Comparison of ENCODE assay signal across 7 mouse cellular contexts in genomic region chr4:139091478-139092355, GRCm38 (mm10). TPM values are rescaled to one million over a fixed set of nuclear protein-coding genes. Genes with fewer than 3 reads are reported as not detected.
DNase-seq lines count a peak whose midpoint lies in the region; ATAC-seq and TF ChIP-seq lines count a peak whose summit lies in the region.

No protein-coding gene starts in this region.

- H3K9ac ChIP-seq in forebrain, embryonic 13.5 days = peak overlapping the region; percentile 71
- peak overlapping the region; percentile 63 for H3K9ac ChIP-seq in hindbrain, postnatal 0 days (replicated peaks; ENCODE audit: low read length)

- H3K4me3 ChIP-seq in E14TG2a.4 (replicated peaks; ENCODE audit: low read length) = peak overlapping the region; percentile 76
- peak overlapping the region; percentile 54 for H3K4me3 ChIP-seq in forebrain, embryonic 13.5 days
- peak overlapping the region; percentile 59 for H3K4me3 ChIP-seq in hindbrain, postnatal 0 days (ENCODE audit: low read length)
- H3K4me3 ChIP-seq in midbrain, embryonic 10.5 days = peak overlapping the region; percentile 63

- H3K27me3 ChIP-seq in E14TG2a.4 (ENCODE audit: insufficient read depth, low read length) = peaks cover 95% of the 10 kb centered on the region
- peaks cover 72% of the 10 kb centered on the region for H3K27me3 ChIP-seq in forebrain, embryonic 13.5 days
- H3K27me3 ChIP-seq in hindbrain, postnatal 0 days (ENCODE audit: insufficient read depth, low read length) = no peaks in the 10 kb centered on the region
- peaks cover 90% of the 10 kb centered on the region for H3K27me3 ChIP-seq in midbrain, embryonic 10.5 days (ENCODE audit: low read depth, poor library complexity, severe bottlenecking)

- H3K4me2 ChIP-seq in forebrain, embryonic 13.5 days = peak overlapping the region; percentile 90
- peak overlapping the region; percentile 93 for H3K4me2 ChIP-seq in hindbrain, postnatal 0 days (ENCODE audit: low read depth, low read length)

- H3K4me1 ChIP-seq in E14TG2a.4 (replicated peaks; ENCODE audit: low read depth, low read length) = peaks cover 39% of the 10 kb centered on the region
- H3K4me1 ChIP-seq in forebrain, embryonic 13.5 days = peaks cover 27% of the 10 kb centered on the region
- no peaks in the 10 kb centered on the region for H3K4me1 ChIP-seq in hindbrain, postnatal 0 days (ENCODE audit: insufficient read depth, low read length)
- peaks cover 32% of the 10 kb centered on the region for H3K4me1 ChIP-seq in midbrain, embryonic 10.5 days

- TF ChIP-seq CTCF in E14TG2a.4 (conservative IDR thresholded peaks at IDR 0.05; ENCODE audit: low read length) = no peak
- TF ChIP-seq CTCF in hindbrain, postnatal 0 days (IDR thresholded peaks at IDR 0.05; ENCODE audit: low read depth) = no peak

- peak overlapping the region; percentile 25; the same call in 1 of the 2 replicates for H3K27ac ChIP-seq in forebrain, embryonic 13.5 days
- peak overlapping the region; percentile 2; the same call in 1 of the 2 replicates for H3K27ac ChIP-seq in hindbrain, postnatal 0 days
- H3K27ac ChIP-seq in midbrain, embryonic 10.5 days (replicated peaks) = peak overlapping the region; percentile 67

- no peaks in the 10 kb centered on the region for H3K36me3 ChIP-seq in E14TG2a.4 (ENCODE audit: insufficient read depth, low read length)
- H3K36me3 ChIP-seq in forebrain, embryonic 13.5 days (ENCODE audit: poor library complexity, severe bottlenecking) = no peaks in the 10 kb centered on the region
- no peaks in the 10 kb centered on the region for H3K36me3 ChIP-seq in hindbrain, postnatal 0 days (ENCODE audit: insufficient read depth, low read length)
- H3K36me3 ChIP-seq in midbrain, embryonic 10.5 days = no peaks in the 10 kb centered on the region

- peaks cover 7% of the 10 kb centered on the region; the same call in 1 of the 2 replicates for H3K9me3 ChIP-seq in E14TG2a.4 (ENCODE audit: low read length)
- peaks cover 7% of the 10 kb centered on the region; the same call in 1 of the 2 replicates for H3K9me3 ChIP-seq in forebrain, embryonic 13.5 days (replicated peaks)
- H3K9me3 ChIP-seq in hindbrain, postnatal 0 days (ENCODE audit: low read length) = no peaks in the 10 kb centered on the region
- peaks cover 8% of the 10 kb centered on the region; the same call in 1 of the 2 replicates for H3K9me3 ChIP-seq in midbrain, embryonic 10.5 days (replicated peaks)

- WGBS in forebrain, embryonic 13.5 days = 3% methylated on average over 28 of the region's 28 CpGs
- WGBS in hindbrain, postnatal 0 days = 5% methylated on average over 28 of the region's 28 CpGs
- 3% methylated on average over 28 of the region's 28 CpGs for WGBS in midbrain, embryonic 10.5 days

- no peak for ATAC-seq in forebrain, embryonic 13.5 days
- ATAC-seq in hindbrain, postnatal 0 days = peak; percentile 75
- ATAC-seq in CD4-positive, CD25-positive, alpha-beta regulatory T cell, adult 4 months = no peak

- peak; percentile 76 for DNase-seq in 3134 (ENCODE audit: extremely low read depth, insufficient read length, low spot score)
- peak; percentile 69 for DNase-seq in hindbrain, postnatal 0 days (ENCODE audit: low spot score)
- peak; percentile 59 for DNase-seq in midbrain, embryonic 10.5 days (ENCODE audit: low spot score)
- DNase-seq in cerebellum, adult 11 months = no peak

RNA-seq across cellular contexts. Expression of gene Nbl1, which starts 1.1 kb away (rescaled TPM):
- polyA plus RNA-seq in forebrain, embryonic 13.5 days (2015; fragmentation: Nextera tagmentation; extraction: Ambion mirVana) = 12.5 and 17.1 TPM in 2 replicates
- total RNA-seq in hindbrain, postnatal 0 days (2014; rRNA removed) = 69.4 and 85.3 TPM in 2 replicates
- polyA plus RNA-seq in hindbrain, postnatal 0 days (2015; fragmentation: Nextera tagmentation; extraction: Ambion mirVana) = 60.6 and 64.4 TPM in 2 replicates
- polyA plus RNA-seq in midbrain, embryonic 10.5 days (2016; fragmentation: Nextera tagmentation; extraction: Ambion mirVana) = 8.7 and 14.8 TPM in 2 replicates
- polyA plus RNA-seq in CD4-positive, CD25-positive, alpha-beta regulatory T cell, adult 4 months (2017; shearing (Covaris generic)) = under 1 TPM; 0.46 to 0.78 TPM

RNA-seq across cellular contexts. Expression of gene Htr6, which starts 16.3 kb away (rescaled TPM):
- polyA plus RNA-seq in forebrain, embryonic 13.5 days (2015; fragmentation: Nextera tagmentation; extraction: Ambion mirVana) = 0.11 and 0.18 TPM in 2 replicates
- 2.0 and 4.3 TPM in 2 replicates for total RNA-seq in hindbrain, postnatal 0 days (2014; rRNA removed)
- 0.74 and 0.96 TPM in 2 replicates for polyA plus RNA-seq in hindbrain, postnatal 0 days (2015; fragmentation: Nextera tagmentation; extraction: Ambion mirVana)
- not detected in 2 replicates for polyA plus RNA-seq in midbrain, embryonic 10.5 days (2016; fragmentation: Nextera tagmentation; extraction: Ambion mirVana)
- not detected for polyA plus RNA-seq in CD4-positive, CD25-positive, alpha-beta regulatory T cell, adult 4 months (2017; shearing (Covaris generic))

RNA-seq across cellular contexts. Expression of gene Minos1, which starts 39.2 kb away (rescaled TPM):
- polyA plus RNA-seq in forebrain, embryonic 13.5 days (2015; fragmentation: Nextera tagmentation; extraction: Ambion mirVana) = 429 and 523 TPM in 2 replicates
- total RNA-seq in hindbrain, postnatal 0 days (2014; rRNA removed) = 17.1 and 19.1 TPM in 2 replicates
- polyA plus RNA-seq in hindbrain, postnatal 0 days (2015; fragmentation: Nextera tagmentation; extraction: Ambion mirVana) = 462 and 467 TPM in 2 replicates
- 359 and 362 TPM in 2 replicates for polyA plus RNA-seq in midbrain, embryonic 10.5 days (2016; fragmentation: Nextera tagmentation; extraction: Ambion mirVana)
- polyA plus RNA-seq in CD4-positive, CD25-positive, alpha-beta regulatory T cell, adult 4 months (2017; shearing (Covaris generic)) = 100 to 1,000 TPM; 277 to 314 TPM

Comparison
In these comparisons a context has a peak if more than half of its experiments do, and no peak if none do; other contexts are left out.
1. H3K27ac ChIP-seq: peak in every context shown above with its lines; median percentile 67 in midbrain, embryonic 10.5 days; 25 in forebrain, embryonic 13.5 days; 2 in hindbrain, postnatal 0 days.